Mouse (Mus musculus) adrenal gland, postnatal 14 days (tissue): Measurements from ENCODE around the gene Ehmt1. TPM values are rescaled to one million over a fixed set of nuclear protein-coding genes. Genes with fewer than 3 reads are reported as not detected.

ENCODE experiments used
- DNase-seq: peaks from one replicate; pipeline ENCODE4 v3.0.0; 2021; ENCODE audit warnings: mixed read lengths
- long read RNA-seq, 2 experiments: library from polyadenylated mRNA; stranded (forward); transcript quantifications; one replicate each; pipeline ENCODE4 v2.0.0; 2021
- total RNA-seq: library from RNA; stranded (reverse); gene quantifications from 2 replicates; pipeline ENCODE4 v1.2.3, GENCODE M21; 2021

Gene Ehmt1
- 57.0 and 66.9 TPM in 2 replicates for total RNA-seq
- long read RNA-seq, experiment 1, full-length matches to known transcripts, result 6 of 18 reads
- long read RNA-seq, experiment 1, partial matches to known transcripts, result 5 of 18 reads
- long read RNA-seq, experiment 1, other reads (novel, unspliced or antisense), result 7 of 18 reads
- long read RNA-seq, experiment 2, full-length matches to known transcripts, result 7 of 16 reads
- long read RNA-seq, experiment 2, partial matches to known transcripts, result 2 of 16 reads
- long read RNA-seq, experiment 2, other reads (novel, unspliced or antisense), result 7 of 16 reads

DNA sequence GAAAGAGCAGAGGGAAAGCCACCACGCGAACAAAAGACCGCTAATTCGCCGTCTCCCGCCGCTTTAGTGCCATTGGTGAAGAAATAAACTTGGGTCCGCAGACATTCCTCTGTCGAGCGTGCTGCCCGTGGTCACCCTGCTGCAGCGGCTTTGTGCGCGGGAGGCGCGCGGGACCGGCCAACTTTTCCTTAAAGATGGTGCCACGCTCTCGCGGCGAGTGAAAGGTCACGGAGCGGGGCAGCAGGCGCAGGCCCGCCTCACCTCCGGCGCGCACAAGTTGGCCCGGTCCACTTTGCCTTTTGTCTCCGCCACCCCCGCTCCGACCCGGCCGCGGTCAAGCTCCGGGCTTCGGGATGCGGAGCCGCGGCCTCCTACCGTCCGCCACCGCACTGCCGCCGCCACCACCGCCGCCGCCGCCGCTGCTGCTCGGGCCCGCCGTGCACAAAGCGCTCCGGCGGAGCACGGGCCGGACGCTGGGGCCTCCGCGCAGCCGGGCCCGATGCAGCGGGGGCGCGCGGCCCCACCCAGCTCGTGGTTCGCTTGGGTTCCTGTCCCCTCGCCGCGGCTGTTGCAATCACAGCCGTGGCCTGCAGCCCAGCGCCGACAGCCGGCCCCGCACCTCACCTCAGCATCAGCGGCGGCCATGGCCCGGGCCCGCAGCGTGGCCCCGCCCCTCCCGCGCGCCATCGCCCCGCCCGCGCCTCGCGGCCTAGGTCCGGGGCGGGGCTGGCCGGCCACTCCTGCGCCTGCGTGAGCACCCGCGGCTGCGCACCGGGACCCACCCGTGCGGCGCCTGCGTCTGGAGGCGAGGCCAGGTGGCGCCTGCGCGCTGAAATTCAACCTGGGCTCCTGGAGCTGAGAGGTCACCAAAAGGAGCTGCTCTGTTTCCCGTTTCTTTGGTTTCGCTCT is at the start of gene Ehmt1:
Ehmt1 (minus strand) TSS at position 685 of the 909 bp plus-strand sequence.
- peak; percentile 98 for DNase-seq

DNA sequence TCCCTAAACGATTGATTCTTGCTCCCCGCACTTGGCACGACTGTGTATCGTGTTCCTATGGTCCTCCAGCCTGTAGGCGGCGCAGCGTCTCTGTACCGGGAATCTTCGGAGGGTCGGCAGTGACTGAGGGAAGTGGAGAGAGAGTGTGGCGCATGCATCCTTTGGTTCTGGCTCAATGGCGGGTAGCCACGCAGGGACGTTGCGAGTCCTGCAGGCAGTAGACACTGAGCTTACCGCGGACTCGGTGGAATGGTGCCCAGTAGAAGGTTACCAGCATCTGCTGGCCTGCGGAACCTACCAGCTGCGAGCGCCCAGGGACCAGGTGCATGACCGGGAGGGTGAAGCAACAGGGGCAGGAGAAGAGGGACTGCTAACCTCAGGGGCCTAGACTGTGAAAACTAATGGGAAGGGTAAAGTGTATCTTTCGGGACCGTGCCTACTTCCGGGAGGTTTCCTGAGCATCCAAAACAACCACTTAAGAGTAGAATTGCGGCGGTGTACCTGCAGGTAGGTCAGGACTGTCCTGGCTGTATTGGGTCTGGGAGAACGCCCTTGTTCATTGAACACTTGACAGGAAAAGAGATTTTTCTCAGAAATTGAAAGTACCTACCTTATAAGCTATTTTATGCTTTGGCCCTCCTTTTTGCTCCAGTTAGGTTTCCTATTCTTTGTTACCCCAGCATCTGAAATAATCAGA is 43.0 kb upstream of the Ehmt1 start, which contains the start of gene Dph7:
Dph7 (plus strand) TSS at position 97 of the 697 bp plus-strand sequence.
- DNase-seq, result peak; percentile 93

- DNase-seq, result peak; percentile 66
Observed at GRCm38 (mm10) chr2:24960910-24961309, 41.5 kb upstream of the Ehmt1 start.

- no peak for DNase-seq
Observed at GRCm38 (mm10) chr2:24952537-24953055, 33.2 kb upstream of the Ehmt1 start.

DNA sequence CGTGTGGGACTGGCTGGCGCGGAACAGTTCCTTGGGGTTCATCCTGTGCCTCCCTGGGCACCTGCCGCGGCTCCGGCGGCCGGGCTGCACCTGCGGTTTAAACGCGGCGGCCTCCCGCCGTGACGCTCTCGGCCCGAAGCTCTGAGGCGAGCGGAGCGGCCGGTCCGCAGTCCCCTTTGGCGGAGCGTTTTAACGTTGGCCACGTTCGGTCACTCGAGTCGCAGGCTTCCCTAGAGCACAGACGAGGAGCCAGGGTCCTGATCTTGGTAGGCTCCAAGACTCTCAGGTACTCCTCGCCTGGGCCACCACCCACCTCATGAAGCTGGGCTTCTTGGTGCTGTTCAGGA is 30.7 kb upstream of the Ehmt1 start:
- no peak for DNase-seq

GRCm38 (mm10) chr2:24949421-24950188 is 30.2 kb upstream of the Ehmt1 start, which contains the start of gene Zmynd19:
TSS of gene Zmynd19 (plus strand) at chr2:24949792.
- DNase-seq, result peak; percentile 99

- peak; percentile 47 for DNase-seq
Observed at GRCm38 (mm10) chr2:24944304-24944703, 24.9 kb upstream of the Ehmt1 start.

DNA sequence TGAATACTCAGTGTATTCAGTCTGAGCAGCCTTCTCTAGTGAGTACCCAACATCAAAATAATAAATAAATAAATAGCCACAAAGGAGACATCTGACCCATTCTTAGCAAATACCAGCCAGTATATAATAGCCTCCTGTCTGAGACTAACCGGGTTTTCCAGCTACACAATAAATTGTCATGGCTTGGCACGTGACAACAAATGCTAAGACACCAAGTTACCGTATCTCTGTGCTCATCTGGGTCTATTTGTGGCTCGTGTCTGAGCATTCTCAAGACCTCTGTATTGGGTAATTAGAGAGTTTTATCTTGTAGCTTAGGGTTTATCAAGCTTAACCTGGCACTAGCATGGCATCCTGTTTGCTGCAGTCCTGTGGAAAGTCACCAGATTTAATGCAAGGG is 22.7 kb upstream of the Ehmt1 start:
- no peak for DNase-seq

- DNase-seq, result peak; percentile 97
Observed at GRCm38 (mm10) chr2:24935057-24935796, 15.8 kb upstream of the Ehmt1 start, which contains the start of gene Arrdc1. TSS of gene Arrdc1 (minus strand) at chr2:24935252.

GRCm38 (mm10) chr2:24934441-24934963 is 15.1 kb upstream of the Ehmt1 start:
- no peak for DNase-seq

GRCm38 (mm10) chr2:24929593-24929992 is 10.2 kb upstream of the Ehmt1 start:
- DNase-seq, result no peak

GRCm38 (mm10) chr2:24929119-24929518 is 9.7 kb upstream of the Ehmt1 start:
- DNase-seq, result no peak

DNA sequence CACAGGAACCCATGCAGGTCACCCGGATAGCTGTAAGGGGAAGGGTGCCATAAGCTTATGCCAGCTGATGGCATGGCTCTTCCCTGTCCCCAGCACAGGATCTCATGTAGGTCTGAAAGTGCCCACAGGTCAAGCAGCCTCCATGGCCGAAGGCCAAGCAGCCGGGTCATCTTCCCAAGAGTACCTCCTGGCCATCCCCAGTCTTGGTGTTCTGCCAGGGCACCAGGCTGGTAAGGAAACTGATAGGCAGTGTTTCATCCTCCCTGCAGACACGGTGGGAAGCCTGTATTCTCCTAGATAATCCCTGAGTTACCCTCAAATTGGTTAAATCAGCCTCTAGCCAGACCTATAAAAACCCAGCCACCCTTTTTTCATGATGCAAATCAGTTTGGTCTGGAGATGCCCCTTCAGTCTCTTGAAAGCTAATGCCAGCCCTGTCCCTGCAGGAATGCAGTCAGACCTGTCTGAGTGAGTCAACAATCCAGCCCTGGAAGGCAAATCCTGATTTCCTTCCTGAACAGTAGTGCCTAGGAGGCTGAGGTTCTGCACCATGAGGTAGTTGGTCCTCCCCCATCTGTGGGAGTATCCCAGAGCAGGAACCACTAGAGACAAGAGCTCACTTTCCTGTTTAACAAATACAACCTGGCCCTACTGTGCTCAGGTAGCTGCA is 8.5 kb upstream of the Ehmt1 start:
- peak; percentile 53 for DNase-seq

GRCm38 (mm10) chr2:24926965-24927358 is 7.5 kb upstream of the Ehmt1 start:
- no peak for DNase-seq

GRCm38 (mm10) chr2:24926345-24926964 is 7.0 kb upstream of the Ehmt1 start:
- no peak for DNase-seq

- DNase-seq, result no peak
Observed at GRCm38 (mm10) chr2:24925284-24925683, 5.9 kb upstream of the Ehmt1 start.

- peak; percentile 57 for DNase-seq
Observed at GRCm38 (mm10) chr2:24923561-24923960, 4.1 kb upstream of the Ehmt1 start.

DNA sequence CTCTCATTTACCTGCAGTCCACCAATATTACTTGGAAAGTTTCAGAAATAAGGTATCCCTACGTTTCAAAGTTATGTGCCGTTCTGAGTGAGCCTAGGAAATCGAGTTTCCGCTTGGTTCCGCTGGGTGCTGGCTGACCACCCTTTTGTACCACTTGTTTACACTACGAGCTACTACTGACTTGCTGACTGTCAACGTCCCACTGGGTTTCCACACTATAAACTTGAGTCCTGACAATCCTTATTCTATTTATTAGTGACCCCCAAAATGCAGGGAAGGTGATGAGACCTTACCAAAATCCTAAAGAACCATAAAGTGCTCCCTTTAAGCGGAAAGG is 393 bp upstream of the Ehmt1 start:
- no peak for DNase-seq

DNA sequence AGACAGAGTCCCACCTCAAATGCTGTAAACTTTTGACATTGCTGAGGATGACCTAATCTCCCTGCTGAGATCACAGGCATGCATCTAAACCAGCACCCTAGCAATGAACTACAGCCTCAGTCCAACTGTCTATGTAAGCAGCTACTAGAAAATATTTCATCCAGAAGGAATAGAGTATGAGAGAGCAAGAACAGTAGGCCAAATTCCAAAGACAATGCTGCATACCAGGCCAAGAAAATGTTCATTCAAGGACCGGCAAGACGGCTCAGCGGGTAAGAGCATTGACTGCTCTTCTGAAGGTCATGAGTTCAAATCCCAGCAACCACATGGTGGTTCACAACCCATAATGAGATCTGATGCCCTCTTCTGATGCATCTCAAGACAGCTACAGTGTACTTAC is 4.7 kb downstream of the Ehmt1 start:
- no peak for DNase-seq

DNA sequence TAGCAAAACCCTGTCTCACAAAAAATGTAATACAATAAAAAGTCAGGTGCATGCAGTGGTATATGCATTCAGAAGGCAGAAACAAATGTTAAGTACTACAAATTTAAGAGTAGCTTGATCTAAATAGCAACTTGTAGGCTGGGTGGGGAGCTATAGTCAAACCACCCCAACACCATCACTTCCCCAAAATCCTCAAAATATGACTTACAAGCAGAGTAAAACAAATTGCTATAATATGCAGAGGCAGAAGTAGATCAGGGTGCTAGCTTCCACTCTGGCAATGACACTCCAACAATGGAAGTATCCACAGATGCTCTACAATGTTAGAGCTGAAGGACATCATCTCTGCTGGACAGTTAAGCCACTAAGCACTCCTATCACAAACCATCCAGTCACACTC is 6.8 kb downstream of the Ehmt1 start:
- DNase-seq, result no peak
